Mouse (Mus musculus) mouse embryonic stem cell (cell line): ENCODE measurements around the gene Gabarap.

ENCODE experiments used
- in situ Hi-C, 2 experiments: fragments of 300-500 bp; cut with MboI; formaldehyde crosslinking; loops; 1 replicate in 1 of 2; 3 replicates in 1 of 2; pipeline ENCODE4 v1.14.3; 2019 to 2020; ENCODE audit warnings: low sequenced_read_pairs in 2 of 2, low pct_unique_long_range_greater_than_20kb in 1 of 2, mixed read lengths in 1 of 2; ENCODE audit not compliant: unreplicated experiment in 1 of 2

Gabarap gene

GRCm38 (mm10) chr11:69994401-69995090, 3.6 kb downstream of the Gabarap start:
- in situ Hi-C loops, result no loop called here

- in situ Hi-C loops, result no loop called here
These were observed 4.5 kb downstream of the Gabarap start, which contains the start of gene Phf23 for GRCm38 (mm10) chr11:69995391-69995960. Phf23 (plus strand) TSS chr11:69995777.

- in situ Hi-C loops, result no loop called here
These were observed 5.5 kb downstream of the Gabarap start for GRCm38 (mm10) chr11:69996161-69997061.

- in situ Hi-C loops, result no loop called here
These were observed 6.1 kb downstream of the Gabarap start for GRCm38 (mm10) chr11:69997070-69997509.

- in situ Hi-C loops, result no loop called here
These were observed 7.9 kb downstream of the Gabarap start for GRCm38 (mm10) chr11:69998567-69999491.

GRCm38 (mm10) chr11:69999666-70000065, 8.7 kb downstream of the Gabarap start:
- in situ Hi-C loops, result no loop called here

- in situ Hi-C loops, result no loop called here
These were observed 9.5 kb downstream of the Gabarap start, which contains the start of gene Dvl2 for GRCm38 (mm10) chr11:70000396-70000898. Dvl2 (plus strand) TSS chr11:70000595.

GRCm38 (mm10) chr11:70001159-70001558, 10.2 kb downstream of the Gabarap start:
- in situ Hi-C loops, result no loop called here

- in situ Hi-C loops, result no loop called here
These were observed 10.9 kb downstream of the Gabarap start for GRCm38 (mm10) chr11:70001865-70002264.

- in situ Hi-C loops, result no loop called here
These were observed 11.5 kb downstream of the Gabarap start for GRCm38 (mm10) chr11:70002471-70002870.

GRCm38 (mm10) chr11:70005521-70005920, 14.6 kb downstream of the Gabarap start:
- in situ Hi-C loops, result no loop called here

- in situ Hi-C loops, result no loop called here
These were observed 19.1 kb downstream of the Gabarap start for GRCm38 (mm10) chr11:70010033-70010432.

GRCm38 (mm10) chr11:70010548-70010947, 19.6 kb downstream of the Gabarap start:
- in situ Hi-C loops, result no loop called here

- in situ Hi-C loops, result no loop called here
These were observed 20.0 kb downstream of the Gabarap start for GRCm38 (mm10) chr11:70010961-70011360.

- in situ Hi-C loops, result no loop called here
These were observed 22.0 kb downstream of the Gabarap start for GRCm38 (mm10) chr11:70012931-70013330.

- in situ Hi-C loops, result no loop called here
These were observed 22.5 kb downstream of the Gabarap start for GRCm38 (mm10) chr11:70013408-70013807.

- in situ Hi-C loops, result no loop called here
These were observed 23.1 kb downstream of the Gabarap start for GRCm38 (mm10) chr11:70014051-70014450.
